Mouse (Mus musculus) kidney, postnatal 14 days (tissue): ENCODE measurements around the gene Hk2.
"Not testable (repeated sequence)": the region's sequence is repeated elsewhere in the genome, so short reads cannot be mapped to it uniquely, and the experiment has no call there.

ENCODE experiments used
- DNase-seq: peaks from one replicate; pipeline ENCODE4 v3.0.0; 2022; ENCODE audit warnings: mixed read lengths

Hk2 gene

DNA sequence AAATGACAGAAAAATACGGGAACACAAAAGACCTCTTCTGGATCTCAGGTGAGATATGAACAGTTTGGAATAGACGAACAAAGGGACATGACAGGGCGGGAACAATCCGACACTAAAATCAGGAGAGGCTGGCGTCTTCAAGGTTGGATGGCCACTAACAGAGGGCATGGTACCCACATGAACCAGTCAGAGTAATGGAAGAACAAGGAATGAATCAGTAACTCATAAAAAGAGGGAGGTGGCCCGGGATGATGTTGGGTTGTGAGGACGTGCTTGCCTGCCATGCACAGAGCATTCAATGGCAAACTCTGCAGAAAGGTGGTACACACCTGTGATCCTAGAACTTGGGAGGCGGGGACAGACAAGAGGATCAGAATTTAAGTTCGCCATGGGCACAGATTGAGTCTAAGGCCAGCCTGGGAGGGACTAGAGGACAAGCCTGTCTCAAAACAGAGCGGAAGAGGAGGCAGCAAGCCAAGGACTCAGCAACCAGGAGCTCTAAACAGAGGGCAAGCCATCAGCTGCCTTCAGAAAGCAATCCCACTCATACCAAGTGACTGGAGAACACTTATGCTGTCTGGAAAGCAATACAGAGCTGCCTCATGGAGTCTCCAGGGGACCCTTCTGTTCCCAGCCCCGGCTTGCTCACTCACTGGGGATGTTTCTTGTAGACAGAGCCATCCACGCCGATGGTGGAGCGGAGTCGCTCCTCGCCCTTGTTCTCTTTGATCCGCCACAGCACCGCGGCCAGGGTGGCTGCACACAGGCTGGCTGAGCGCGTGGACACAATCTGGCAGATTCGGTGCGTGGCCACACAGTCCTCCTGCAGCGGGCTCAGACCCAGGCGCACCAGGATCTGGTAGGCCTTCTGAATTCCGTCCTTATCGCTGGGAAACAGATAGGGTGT, 36.4 kb downstream of the Hk2 start:
- DNase-seq, result no peak

DNA sequence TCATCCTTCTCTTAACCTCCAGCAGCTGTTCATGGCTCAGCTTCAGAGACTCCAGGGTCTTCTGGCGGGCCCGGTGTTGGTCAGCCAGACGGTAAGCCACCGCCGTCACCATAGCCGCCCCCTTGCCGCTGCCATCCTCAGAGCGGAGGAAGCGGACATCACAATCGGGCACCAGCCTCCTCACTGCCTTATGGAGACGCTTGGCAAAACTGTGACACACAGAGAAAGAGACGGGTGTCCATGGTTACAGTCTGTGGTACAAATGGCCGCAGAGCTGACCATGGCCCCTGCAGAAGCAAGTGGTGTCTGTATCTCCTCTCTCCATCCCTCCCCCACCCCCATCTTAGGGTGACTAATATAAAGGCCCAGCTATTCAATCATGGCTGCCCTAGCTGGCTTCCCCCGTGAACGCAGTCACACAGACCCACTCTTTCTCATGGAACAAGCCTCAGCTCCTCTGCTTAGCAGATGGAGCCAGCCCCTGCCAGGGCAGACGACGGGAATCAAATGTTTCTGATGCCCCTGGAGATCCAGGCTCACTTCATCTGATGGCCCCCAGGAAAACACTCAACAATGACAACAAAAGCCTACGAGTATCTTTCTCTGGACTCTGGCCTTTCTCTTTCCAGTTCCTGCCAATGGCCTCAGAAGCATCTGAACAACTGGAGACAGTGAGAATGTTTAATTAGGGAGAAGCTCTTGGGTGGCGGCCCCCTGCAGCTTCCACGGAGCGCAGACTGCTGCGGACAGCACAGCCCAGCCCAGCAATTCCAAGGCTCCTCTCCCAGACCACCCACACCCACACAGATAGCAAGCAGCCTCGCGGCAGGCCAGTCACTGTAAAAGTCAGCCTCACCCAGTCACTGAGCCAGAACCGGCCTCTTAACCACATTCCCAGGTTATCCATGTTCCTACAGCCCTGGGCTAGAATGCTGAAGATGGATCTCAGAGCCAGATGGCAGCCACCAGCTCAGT, 37.3 kb downstream of the Hk2 start:
- no peak for DNase-seq

DNA sequence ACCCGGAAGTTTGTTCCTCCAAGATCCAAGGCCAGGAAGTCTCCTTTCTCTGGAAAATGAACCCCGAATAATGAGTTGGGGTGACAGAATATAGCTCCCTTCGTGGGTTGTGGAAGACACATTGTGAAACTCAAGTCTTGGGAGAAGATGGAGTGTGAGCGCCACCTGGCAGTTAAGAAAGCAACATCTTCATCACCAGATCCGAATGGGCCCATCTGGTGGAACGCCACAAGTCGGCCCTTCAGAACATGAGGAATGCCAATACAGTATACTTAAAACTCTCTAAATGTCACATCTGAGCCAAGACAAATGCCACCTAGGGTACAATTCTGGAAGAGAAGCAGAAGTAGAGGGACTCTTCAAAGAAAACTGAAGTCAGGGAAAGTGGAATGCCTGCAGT, 38.9 kb downstream of the Hk2 start:
- DNase-seq, result no peak

DNA sequence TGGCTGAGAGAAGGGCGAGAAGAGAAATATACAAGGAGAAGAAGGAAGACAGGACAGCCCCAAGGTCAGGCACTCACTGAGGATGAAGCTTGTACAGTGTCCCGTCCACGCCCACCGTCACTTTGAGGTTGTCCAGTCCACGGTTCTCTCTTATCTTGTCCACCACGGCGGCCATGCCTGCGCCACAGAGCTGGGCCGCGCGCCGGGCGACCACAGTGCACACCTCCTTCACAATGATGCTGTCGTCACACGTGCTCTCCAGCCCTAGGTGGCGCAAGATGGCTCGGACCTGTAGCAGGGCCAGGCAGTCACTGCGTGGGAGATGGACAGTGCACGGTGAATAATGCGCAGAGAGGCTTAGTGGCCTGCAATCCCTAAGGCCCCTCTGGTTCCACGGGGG, 45.6 kb downstream of the Hk2 start:
- DNase-seq, result no peak

DNA sequence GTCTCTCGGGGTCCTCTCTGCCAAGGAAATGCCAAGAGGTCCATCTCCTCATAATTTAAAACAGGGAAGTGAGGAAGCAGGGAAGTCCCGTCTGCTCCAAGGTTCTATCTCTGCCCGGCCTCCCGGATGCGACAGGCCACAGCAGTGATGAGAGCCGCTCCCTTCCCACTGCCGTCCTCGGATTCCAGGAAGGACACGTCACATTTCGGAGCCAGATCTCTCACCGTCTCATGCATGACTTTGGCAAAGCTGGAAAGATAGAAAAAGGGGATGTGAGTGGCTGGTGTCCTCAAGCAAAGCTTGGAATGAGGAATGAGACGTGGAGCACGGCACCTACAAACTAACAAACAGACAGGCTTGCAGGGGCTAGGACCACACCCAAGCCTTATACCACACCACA, 47.0 kb downstream of the Hk2 start:
- peak; percentile 17 for DNase-seq

DNA sequence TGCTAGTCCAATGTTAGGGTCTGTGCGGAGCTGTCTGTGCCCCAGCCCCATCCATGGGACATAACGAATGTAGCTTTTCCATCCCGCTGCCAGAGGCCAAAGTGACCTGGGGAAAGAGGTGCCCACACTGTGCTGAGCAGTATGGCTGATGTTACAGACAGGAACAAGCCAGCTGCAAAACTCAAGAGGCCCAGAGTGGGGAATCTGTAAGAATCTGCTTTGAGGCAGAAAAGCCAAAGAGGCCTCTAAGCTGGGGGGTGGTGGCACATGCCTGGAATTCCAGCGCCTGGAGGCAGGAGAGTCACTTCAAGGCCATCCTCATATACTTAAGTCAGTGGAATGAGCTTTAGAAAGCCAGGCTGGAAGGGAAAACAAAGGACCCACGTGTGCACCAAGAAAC, 50.9 kb downstream of the Hk2 start:
- DNase-seq, result no peak

DNA sequence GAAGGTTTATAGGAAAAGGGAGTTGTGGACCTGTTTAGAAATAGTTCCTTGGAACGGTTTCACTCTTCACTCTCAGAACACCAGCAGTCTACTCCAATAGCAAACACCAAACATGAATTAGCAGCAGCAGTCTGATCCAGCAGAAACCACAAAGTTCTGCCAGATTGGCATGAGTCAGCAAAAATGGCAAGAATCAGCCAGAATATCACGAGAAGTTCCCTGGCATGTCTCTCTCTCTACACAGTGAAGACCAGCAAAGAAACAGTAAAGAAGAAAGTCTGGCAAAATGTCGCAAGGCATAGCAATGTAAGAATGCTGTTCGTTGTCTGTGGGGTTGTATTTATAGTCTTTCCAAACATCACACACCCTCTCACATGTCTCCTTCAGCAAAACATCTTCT, 58.1 kb downstream of the Hk2 start:
- DNase-seq, result no peak

DNA sequence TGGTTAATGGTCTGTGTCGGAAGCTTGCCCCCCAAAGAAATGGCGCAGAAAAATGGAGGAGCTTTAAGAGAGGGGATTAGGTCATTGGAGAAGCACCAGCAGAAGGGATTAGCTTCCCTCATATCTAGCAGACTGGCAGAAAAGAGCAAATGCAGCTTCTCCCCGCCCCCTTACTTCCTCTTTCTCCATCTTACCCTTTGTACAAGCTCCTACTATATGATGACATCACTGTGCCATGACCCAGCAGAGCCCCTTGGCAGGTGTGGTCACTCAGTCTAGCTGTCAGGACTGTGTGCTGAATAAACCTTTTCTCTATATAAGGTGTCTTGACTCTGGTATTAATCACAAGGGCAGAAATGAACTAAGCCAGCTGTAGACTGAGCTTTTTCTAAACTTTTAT, 58.6 kb downstream of the Hk2 start:
- DNase-seq, result no peak

DNA sequence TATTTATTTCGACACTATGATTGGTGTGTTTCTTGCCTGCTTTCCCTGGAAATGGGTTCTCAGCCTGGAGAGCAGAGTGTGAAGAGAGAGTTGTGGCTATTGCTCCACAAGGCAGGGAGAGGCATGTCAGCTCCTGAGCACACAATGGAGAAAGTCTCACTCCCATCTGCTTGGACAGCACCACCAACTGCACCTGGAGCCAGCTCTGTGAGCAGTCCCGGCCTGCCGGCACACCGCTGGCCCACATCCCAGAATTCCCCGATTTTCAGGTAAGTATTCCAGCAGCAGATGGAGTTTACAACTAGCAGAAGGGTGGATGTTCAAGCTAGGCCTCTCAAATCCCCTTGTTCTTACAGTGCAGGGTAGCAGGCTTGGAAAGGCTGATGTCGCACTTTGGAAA, 59.0 kb downstream of the Hk2 start:
- no peak for DNase-seq

DNA sequence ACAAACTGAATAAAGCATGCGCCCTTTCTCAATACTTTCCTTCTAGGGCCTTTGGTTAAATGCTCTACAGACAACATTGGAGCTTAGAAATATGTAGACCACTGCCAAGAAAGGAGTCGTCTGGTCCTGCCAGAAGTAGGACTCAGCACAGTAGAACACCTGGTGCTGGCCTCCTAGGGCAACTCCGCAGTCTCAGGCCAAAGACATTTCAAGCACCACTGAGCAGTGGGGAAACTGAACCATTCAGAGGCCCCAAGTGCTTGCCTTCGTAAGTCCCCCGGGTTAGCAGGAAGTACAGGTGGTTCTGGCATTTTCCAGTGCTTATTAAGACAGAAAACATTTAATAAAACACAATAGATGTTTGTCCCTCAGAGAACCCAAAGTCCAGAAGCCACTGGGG, 59.4 kb downstream of the Hk2 start:
- no peak for DNase-seq

DNA sequence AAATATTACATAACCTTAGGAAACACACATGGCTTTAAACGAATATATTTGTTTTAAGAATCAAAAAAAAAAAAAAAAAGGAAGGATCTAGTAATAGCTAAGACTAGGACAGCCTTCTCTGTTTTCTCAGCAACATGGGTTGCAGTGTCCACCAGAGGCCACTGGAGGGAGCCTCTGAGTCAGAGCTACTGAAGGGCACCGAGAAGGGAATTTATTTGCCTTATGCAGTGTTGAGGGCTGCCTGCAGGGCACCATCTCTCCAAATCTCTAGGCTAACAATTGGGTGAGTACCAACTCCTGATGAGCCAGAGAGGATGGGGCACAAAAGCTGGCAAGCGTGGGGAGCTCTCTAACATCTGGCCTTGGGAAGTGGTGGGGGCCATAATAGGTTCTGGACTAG, 60.0 kb downstream of the Hk2 start:
- peak; percentile 70 for DNase-seq

DNA sequence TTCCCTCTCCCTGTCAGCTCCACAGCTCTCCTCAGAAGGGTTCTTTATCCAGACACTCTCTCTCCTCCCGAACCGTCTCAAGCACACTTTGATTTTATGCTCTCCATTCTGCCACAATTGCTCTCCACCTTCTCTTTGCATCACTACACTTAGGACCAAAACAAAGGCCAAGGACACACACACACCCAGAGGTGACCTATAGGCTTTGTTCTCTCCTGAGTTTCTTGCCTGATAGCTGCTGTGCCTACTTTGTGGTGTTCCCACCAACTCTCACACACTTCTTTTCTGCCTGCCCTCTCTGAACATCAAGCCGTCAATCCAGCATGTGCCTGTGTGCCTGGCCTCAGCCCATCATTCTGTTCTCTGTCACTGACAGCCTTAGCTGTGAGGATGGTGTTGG, 66.5 kb downstream of the Hk2 start:
- no peak for DNase-seq

DNA sequence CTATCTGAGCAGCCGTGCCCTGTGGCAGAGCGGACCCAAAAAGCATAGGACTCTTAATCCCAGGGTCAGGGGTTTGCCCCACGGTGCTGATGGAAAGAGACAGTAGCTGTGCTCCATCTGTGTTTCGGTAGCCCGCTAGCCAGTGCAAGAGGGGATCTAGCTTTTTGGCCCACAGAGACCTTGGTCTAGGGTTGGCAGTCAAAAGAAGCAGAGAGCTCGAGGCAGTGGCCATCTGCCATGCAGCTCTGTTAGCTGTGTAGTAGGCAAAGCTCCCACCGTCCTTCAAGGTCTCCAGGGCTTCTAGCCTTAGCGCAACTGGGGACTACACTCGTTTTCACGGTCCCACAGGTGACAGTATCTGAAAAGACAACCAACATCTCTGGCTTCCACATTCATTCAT, 67.0 kb downstream of the Hk2 start:
- DNase-seq, result no peak

DNA sequence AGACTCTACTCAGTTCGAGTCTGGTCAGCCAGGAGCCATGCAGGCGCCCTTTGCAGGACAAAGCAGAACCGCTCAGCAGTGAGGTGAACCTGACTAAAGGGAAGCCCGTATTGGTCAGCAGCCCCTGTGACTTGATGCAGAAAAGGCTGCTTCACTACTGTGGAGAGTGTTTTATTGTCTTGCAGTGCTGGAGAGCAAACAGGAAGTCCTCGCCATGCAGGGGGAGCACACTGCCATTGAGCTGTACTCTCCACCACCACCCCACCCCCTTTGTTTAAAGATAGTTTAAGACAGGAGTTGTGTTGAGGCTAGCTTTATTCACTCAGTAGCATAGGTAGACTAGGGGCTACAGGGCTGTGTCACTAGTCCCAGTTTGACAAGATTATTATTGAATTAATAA, 69.0 kb downstream of the Hk2 start, which contains the start of gene Pole4:
Pole4 (minus strand) TSS at position 145 of the 400 bp plus-strand sequence.
- DNase-seq, result no peak

DNA sequence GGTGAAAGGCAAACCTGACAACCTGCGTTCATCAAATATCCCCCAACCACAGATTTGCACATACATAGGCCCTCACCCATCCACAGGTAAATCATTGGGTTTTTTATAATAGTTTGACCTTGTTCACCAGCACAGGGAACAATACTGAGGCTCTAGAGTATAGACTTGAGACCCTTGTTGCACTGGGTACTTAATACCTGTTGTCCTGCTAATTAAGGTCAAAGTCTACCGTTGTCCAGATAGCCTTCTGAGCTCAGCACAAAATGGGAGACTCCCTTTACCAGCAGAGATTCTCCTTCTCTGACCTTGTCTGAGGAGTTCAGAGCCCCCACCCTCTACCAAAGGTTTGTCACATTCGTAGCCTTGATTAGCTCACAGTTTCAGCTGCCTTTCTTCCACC, 70.5 kb downstream of the Hk2 start:
- DNase-seq, result no peak

DNA sequence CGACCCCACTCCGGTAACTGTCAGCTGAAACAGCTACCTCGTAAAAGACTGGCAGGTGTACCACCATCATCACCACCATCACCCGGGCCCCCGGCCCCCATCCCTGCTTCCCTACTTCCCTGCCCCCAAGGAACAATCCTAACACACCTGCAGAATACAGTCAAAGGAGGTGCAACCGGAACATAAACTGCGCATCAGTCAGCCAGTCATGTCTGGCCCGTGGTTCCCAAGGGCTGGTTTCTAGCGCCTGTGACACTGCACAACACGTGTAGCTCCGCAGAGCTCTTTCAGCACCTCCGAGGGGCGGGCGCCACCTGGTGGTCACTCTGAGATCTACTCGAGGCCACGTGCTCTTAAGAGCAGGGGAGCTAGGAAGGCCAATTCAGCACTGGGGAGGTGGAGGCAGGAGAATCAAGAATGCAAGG, 71.6 kb downstream of the Hk2 start:
- peak; percentile 84 for DNase-seq

DNA sequence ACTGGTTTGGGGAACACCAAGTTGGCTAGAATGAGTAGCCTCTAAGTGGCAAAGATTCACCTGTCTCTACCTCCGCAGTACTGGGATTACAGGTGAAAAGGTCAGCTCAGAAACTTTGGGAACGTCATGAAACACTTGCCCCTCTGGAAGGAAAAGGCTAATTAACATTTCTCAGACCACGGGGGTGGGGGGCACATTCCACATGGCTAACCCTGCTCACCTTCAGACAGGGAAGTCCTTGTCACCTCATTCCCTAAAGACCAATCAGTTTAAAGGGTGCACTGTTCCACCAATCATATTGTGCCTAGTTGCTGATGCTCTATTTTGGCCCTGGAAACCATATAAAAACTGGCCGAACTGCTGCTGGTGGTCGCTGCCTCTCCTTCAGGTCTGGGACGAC, 73.0 kb downstream of the Hk2 start:
- no peak for DNase-seq

DNA sequence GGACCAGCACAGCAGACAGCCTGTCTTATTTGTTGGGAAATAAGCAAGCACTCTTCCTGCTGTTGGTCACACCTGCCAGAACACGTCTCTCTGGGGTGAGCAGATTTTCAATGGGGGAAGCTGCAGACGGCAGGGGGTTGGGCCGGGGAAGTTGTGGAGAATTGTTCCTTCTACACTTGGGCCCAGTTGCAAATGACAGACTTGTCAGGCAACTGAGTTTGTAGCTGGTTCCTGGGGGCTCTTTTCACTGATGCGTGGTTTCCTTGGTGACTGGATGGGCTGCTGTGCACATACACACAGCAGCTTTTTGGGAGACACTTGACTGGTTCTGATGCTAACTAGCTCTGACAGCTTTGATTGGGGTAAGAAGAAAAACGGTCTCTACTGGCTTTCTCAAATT, 74.4 kb downstream of the Hk2 start:
- no peak for DNase-seq

DNA sequence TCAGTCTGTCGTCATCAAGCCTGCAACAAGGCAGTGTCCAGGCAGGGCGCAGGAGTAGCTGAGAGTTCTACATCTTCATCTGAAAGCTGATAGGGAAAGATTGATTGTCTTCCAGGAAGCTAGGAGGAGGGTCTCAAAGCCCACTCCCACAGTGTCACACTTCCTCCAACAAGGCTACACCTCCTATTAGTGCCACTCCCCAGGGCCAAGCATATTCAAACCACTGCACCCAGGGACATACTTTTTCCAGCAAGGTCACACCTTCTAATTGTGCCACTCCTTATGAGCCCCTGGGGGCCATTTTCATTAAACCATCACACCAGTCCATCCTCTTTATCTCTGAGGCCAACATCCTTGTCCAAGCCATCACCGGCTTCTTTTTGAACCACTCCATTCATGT, 77.5 kb downstream of the Hk2 start:
- DNase-seq, result no peak

DNA sequence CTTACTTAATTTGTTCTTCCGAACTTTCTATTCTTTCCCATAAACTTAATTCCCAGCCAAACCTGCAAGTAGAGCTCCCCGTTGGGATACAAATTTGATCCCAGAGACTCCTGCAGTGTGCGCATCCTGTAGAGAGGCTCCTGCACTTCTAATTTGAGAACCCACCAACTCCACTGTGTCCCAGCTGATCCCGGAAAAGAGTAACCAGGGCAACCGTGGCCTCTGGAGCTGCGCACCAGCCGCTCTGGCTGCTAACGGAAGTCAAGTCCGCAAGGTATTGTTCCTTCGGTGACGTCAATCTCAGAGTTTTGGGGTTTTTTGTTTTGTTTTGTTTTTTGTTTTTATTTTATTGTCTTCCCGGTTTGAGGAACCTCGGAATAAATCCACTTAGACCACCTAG, 79.6 kb downstream of the Hk2 start:
- no peak for DNase-seq

DNA sequence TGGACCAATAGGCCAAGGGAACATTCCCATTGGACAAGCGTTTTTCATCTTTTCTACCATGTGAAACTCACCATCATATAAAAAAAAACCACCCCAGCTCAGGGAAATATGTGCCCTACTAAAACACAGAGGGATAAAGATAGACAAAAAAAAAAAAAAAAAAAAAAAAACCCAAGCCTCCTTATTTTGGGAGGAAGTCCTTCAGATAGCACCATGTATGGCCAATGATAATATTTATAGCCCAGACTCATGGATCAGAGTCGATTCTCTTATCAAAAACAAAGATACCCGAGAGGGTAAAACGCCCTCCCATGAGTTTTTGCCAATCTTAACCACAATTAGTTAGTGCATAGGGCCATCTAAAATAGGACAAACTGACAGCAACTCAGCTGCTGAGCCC, 84.8 kb downstream of the Hk2 start:
- no peak for DNase-seq

DNA sequence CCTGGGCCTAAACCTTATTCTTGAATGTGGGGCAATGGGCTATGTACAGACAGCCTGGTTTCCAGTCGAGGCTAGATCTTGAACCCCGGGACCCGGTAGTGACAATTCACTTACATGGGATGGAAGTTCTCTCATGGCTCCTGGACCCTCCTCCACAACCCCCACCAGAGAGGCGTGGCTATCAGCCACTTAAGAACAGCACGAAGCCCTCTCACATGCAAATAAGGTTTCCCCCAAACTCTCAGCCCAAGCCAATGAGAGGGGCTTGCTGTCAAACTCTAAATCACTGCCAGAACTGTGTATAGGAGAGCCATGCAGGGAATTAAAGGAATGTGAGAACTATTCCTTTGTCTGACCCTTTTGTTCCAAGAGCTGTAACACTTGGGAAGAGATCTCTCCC, 85.7 kb downstream of the Hk2 start:
- not testable (repeated sequence) for DNase-seq

DNA sequence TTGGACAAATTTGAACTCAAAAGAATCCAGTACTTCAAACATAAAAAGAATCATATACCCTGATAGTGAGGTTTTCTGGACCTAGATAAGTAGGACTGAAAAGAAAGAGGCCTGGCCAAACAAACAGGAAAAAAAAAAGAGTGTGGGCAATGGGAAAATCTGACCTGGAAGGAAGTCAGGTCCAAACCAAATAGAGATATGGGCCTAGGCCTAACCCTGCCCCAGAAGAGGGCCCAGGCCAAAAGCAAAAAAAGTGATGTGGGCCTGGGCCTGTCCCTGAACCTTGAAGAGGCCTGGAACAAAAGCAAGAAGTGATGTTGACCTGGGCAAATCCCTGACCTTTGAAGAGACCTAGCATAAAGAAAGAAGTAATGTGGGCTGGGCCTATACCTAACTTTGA, 90.1 kb downstream of the Hk2 start:
- DNase-seq, result no peak

DNA sequence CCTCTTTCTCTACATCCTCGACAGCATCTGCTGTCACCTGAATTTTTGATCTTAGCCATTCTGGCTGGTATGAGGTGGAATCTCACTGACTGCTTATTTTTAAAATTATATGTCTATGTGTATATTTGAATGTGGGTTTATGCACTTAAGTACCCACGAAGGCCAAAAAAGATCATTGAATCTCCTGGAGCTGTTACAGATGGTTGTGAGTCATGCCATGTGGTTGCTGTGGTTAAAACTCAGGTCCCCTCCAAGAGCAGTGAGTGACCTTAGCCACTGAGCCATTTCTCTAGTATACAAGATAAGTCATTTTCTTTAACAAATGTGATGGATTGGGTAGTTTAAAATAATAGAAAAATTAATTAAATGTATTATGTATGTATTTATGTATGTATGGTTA, 95.0 kb downstream of the Hk2 start:
- not testable (repeated sequence) for DNase-seq
